Mouse (Mus musculus) megakaryocyte progenitor cell, adult 5-6 weeks (primary cell): ENCODE measurements around the gene Plau. TPM values are rescaled to one million over a fixed set of nuclear protein-coding genes. Genes with fewer than 3 reads are reported as not detected.

ENCODE experiments used
- ATAC-seq: replicated peaks from 2 replicates; pipeline ENCODE4 v1.8.0; 2016; ENCODE audit warnings: mild to moderate bottlenecking, moderate TSS enrichment, inconsistent platforms; ENCODE audit not compliant: poor library complexity
- total RNA-seq, 2 experiments: library from RNA; stranded (forward) in 1 of 2; stranded (reverse) in 1 of 2; fragments of 157-497, 149-512 nt in 1 of 2; fragments of 200-1000 nt in 1 of 2; gene quantifications; 2 replicates each; pipeline versions ENCODE4 v1.2.3 to v1.2.4; 2015 to 2017

Plau gene
- total RNA-seq, 2 experiments from 2014 or later = 3.4 to 7.6 TPM

DNA sequence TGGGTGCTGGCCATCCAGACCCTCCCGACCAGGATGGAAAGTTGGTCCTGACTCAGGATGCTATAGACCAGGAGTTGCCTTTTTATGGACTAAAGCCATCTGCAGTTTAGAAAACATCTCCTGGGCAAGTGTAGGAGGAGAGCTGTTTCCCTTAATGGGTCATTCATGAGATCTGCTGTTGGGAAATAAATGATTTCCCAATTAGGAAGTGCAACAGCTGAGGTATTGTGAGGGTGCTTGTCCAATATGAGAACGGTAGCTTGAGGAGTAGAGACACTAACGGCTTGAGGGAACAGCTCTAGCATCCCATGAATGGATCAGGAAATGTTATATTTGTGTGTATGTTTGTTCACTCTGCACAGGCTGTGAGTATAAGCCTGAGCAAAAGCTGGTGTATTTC is 6.2 kb downstream of the Plau start:
- ATAC-seq = peak; percentile 52

DNA sequence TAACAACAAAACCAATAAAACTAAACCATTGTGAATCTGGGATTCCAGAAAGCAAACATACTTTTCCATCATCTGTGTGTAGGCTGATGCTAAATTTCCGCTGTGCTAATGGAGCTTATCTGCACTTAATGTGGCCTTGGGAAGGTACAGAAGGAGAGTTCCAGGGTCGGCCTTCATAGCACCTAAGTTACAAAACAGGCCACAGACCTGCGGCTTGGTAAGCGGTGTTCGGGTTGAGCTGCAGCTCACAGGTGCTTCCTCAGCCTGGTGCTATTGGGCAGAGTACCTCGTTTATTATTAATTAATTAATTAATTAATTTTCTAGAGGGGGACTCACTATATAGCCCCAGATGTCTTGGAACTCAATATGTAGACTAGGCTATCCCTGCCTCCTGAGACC is 7.7 kb downstream of the Plau start:
- no peak for ATAC-seq

DNA sequence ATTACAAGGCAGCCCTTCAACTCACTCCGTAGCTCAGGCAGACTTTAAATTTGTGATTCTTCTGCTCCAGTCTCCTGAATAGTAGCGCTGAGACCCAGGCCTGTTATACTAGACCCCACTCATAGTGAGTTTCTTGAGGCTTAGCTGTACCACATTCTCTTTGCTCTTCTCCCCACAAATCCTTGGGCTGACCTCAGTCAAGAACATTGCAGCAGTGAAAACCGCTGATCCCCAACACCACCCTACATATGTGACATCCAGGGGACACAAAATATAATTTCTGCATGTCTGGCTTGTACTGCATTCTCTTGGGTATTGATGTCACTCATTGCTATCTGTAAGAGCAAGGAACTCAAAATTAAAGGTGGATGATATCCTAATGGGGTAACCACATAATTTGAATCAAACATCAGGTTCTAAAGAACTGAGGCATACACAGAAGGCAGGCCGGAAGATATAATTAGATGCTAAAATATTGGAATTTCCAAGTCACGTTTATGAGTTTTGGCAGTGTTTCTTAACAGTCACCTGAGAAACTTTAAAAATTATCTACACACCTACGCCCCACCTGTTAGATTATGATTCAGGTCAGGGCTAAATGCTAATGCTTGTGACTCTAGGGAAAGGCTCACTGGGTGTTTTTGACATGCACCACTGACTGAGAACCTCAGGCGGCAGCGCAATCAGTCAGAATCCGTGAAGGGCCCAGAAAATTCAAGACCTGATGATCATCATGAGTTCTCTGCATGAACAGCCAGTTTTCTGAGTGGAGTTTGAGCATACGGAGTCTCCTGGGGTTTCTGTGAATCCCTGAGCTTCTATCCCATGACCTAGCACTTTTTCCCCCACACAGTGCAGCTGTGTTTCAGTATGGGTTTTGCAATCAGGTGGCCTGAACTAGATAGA is 8.5 kb downstream of the Plau start:
- ATAC-seq = peak; percentile 47

GRCm38 (mm10) chr14:20845577-20846088 is 9.2 kb downstream of the Plau start:
- ATAC-seq = peak; percentile 87

DNA sequence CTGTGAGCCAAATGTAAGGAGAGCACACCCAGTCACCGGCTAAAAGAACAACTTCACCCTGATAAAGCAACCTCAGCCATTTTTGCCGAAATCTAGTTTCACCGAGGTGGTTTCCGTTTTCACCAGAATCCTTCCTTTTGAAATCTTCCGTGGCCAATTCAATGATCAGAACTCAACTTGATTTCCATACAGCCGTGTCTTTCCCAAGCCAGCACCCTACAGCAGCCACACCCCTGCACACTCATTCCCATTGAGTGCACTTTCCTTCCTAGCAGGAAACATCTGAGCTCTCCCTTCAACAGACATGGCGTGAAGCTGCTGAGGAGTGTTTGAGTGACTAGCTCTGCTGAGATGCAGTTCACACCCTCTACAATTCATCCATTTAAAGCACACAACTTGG is 9.8 kb downstream of the Plau start:
- ATAC-seq = peak; percentile 39; the same call in 1 of the 2 replicates

GRCm38 (mm10) chr14:20847637-20848129 is 11.2 kb downstream of the Plau start:
- no peak for ATAC-seq

GRCm38 (mm10) chr14:20849753-20850152 is 13.3 kb downstream of the Plau start:
- no peak for ATAC-seq

DNA sequence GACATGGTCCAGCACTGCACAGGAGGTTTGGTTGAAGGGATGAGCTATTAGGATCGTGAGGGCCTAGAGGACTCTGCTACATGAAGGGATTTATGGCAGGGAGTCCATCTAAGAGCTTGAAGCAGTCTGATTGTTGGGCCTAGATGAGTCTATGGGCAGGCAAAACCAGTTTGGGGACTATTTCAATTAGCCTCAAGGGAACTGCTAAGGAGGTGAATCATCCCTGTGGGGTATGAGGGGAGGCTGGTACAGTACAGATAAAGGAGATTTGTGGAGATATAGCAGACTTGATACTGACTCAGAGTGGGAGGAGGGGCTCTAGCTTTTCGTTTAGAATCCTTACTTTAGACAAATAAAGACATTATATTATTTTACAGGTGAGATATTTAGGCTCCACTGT is 14.0 kb downstream of the Plau start:
- ATAC-seq = no peak

- no peak for ATAC-seq
These were observed 15.3 kb downstream of the Plau start for GRCm38 (mm10) chr14:20851776-20852175.

DNA sequence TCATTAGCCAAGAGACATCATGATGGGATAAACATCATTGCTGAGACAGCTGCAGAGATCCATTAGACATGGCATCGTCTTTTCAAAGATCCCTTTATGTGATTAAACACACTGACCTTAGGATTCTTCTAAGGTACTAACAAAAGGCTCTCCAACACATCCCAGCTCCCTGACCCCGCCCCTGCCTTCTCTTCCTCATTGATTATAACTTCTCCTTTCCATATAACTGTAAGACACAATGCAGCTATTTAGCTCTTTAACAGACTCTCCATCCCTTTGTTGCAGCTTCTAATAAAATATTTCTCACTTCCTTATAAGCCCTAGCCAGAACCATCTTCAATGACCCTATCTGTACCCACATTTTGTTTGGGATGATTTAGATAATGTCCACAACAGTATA is 24.7 kb downstream of the Plau start:
- peak; percentile 81 for ATAC-seq

GRCm38 (mm10) chr14:20861559-20861958 is 25.1 kb downstream of the Plau start:
- ATAC-seq = peak; percentile 64; the same call in 1 of the 2 replicates

DNA sequence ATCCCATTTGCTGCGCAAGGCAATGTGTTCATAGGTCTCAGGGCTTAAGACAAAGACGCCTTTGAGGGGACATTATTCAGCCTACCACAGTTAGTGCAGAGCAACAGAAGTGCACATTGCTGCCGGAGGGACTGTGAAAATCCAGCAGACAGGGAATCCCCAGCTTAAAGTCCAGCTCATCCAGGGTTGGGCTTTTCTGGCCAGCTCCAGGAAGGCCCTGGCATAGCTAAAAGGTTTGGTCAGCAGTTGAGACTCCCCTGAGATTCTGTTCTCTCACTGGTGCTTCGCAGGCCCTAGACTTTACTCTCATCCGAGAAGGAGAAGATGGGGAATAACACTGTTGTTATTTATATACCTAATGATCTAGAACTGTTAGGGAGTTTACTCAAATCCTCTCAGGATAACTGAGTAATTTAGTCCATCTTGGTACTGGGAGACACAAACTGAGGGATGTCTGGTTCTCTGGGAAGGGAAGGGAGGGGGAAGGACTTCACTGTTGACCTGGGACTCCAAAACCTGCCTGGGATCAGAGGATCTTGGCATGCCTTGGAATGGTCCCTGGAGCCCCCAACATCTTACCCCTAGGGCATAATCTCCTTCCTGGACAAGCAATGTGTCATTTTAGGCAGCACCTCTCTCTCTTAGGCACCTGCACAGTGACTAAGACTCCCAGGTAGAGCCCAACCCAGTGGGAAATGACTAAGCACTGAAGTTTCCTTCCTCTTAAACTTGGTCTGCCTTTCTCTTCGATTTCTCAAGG is 27.0 kb downstream of the Plau start:
- ATAC-seq = no peak

DNA sequence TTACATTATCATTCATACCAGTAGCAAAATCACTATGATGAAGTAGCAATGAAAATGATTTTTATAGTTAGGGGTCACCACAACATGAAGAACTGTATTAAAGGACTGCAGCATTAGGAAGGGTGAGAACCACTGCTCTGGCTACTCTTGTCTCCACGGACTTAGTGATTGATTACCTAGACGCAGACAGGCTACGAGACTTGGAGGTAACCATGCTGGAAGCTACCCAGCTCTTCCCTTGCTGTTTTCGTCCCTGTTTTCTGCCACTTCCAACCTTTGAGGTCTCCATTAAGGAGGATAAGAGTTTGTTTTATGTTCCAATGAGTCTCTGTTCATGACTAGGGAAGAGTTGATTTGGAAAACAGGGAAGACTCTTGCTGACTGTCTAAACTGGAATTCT is 27.7 kb downstream of the Plau start:
- no peak for ATAC-seq

GRCm38 (mm10) chr14:20865604-20866003 is 29.1 kb downstream of the Plau start:
- ATAC-seq = no peak

DNA sequence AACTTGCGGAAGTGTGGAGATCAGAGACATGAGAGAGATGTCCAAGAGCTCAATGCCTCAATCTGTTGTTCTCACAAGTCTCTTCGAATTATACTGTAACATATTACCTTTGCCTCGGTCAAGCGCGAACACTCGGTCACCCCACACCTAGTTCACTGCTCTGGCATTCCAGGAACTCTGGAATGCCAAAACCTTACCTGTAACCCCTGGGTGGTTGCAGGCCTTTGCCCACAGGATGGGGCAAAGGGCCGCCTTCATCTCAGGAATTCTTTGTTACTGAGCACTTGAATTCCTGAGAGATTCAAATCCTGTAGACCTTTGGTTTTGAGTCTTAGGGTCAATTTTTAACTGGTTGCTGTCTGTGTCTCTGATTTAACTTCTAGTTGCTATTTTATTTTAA is 29.9 kb downstream of the Plau start:
- no peak for ATAC-seq

DNA sequence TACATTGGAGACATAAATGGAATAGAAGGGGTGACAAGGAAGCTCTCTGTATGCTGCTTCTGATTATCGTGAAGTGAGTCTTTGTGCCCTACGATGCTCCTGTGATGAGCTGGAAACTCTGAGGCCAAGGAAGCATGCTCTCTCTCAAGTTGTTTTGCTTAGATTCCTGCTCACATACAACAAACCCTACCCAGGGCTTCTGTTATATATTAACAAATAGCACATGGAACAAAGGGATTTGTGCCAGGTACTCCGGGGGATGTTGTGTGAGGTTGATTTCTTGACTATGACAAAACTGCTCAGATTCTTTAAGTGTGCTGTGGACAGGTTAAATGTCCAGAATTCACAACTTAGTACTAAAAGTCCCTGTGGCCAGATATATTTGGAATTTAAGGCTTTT is 33.6 kb downstream of the Plau start:
- no peak for ATAC-seq

DNA sequence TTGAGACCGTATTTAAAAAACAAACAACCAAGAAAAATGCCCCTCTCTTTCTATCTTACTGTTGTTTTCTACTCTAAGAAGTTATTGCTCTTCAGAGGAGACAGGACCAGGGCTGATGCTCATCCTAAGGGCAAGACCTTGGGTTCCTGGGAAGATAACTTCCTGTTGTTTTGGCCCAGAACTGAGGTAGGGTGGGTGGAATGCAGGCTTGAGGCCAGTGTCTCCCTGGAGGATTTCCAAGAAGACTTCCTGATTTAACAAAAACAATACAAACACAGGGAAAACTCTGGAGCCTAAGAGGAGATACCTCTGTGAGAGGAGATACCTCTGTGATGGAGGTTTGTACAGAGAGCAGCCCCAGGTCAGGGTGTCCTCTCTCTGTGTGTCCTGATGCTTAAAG is 35.0 kb downstream of the Plau start:
- ATAC-seq = no peak

DNA sequence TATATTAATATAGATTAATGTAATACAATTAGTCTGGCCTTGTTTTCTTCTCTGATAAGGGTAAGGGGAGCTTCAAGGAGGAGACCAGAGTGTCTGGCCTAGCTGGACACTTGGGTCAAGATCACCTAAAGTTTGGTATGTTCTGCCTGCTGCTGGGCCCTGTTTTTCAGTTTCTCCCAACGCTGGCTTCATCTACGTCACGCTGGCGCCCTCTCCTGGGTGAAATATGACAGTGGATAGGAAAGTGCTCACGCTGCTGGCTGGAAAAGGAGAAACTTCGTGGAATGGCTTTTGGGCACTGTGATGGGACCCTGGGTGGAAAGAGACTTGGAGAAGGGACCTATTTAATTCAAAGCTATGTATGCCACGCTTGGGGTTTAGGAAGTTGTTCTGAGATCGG is 36.8 kb downstream of the Plau start:
- peak; percentile 99 for ATAC-seq

DNA sequence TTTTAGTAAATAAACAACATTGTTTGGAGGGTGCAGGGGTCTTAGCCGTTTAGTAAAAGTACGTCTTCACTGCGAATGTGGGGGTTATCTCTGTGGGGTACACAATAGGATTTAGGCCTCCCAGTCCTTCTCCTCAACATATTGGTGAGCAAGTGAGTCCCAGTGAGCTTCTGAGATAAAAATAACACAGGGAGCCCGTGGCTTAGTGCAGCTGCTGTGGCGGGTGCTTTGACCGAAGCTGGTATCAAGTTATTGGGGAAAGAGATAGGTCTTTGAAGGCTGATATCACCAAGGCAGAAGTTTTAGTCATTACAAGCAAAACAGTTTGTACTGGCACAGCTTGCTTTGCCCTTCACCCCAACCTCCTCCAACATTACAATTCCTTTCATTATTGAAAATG is 37.5 kb downstream of the Plau start:
- ATAC-seq = peak; percentile 62

- ATAC-seq = peak; percentile 34
These were observed 48.2 kb downstream of the Plau start for GRCm38 (mm10) chr14:20884691-20885090.

- ATAC-seq = peak; percentile 95
These were observed 48.8 kb downstream of the Plau start for GRCm38 (mm10) chr14:20885091-20885888.
